Mouse (Mus musculus) cerebellum, adult 2 months (tissue): ENCODE data around the gene Nthl1.

Source experiments
- CTCF ChIP-seq: fragments of 200-500 bp; IDR thresholded peaks from 2 replicates; pipeline ENCODE4 v1.5.1; 2011; ENCODE audit warnings: low read depth, mild to moderate bottlenecking, control low read depth, low read length, moderate library complexity, borderline replicate concordance; ENCODE audit not compliant: insufficient read depth
- POLR2A ChIP-seq: fragments of 200-500 bp; IDR thresholded peaks from 2 replicates; pipeline ENCODE4 v1.6.1; 2011; ENCODE audit warnings: low read length, control low read depth, borderline replicate concordance; ENCODE audit not compliant: insufficient read depth

DNA sequence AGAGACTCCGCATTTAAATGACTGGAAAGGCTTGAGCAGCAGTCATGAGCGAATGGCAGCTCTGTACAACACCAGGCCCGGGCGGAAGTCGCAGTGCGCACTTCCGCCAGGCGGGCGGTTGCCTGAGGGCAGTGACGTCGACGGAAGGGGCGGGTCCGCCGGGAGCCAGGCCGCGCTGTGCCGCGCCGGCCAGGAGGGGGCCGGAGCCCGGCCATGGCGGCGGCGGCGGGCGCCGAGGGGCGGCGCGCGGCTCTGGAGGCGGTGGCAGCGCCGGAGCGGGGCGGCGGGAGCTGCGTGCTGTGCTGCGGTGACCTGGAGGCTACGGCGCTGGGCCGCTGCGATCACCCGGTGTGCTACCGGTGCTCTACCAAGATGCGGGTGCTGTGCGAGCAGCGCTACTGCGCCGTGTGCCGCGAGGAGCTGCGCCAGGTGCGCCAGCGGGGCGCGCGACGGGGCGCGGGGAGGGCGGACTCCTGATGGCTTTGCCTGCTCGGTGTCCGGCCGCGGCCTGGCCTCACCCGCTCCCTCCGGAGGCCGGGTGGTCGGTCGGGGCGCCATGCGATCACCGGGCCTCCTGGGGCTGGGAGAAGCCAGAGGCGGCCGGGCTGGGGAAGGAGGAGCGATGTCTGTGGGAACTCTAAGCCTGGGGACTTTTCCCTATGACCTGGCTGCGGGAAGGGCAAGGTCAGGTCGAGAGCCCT, 37.2 kb downstream of the Nthl1 start, which contains the start of gene Zfp598:
- TF ChIP-seq POLR2A: peak; percentile 92
- TF ChIP-seq CTCF: no peak
